Mouse (Mus musculus) lung, postnatal 14 days (tissue): ENCODE results near the gene Mylpf.
"Not testable (repeated sequence)": the region's sequence is repeated elsewhere in the genome, so short reads cannot be mapped to it uniquely, and the experiment has no call there.

ENCODE experiments used
- DNase-seq: peaks from one replicate; pipeline ENCODE4 v3.0.0; 2021

The Mylpf gene

GRCm38 (mm10) chr7:127208553-127209438 lies at the start of gene Mylpf:
Mylpf (plus strand) TSS chr7:127208890.
- DNase-seq: peak; percentile 95

- DNase-seq: peak; percentile 14
These were observed 46.1 kb upstream of the Mylpf start for GRCm38 (mm10) chr7:127162546-127162945.

GRCm38 (mm10) chr7:127164002-127164401 lies 44.7 kb upstream of the Mylpf start:
- DNase-seq: no peak

- no peak for DNase-seq
These were observed 42.8 kb upstream of the Mylpf start for GRCm38 (mm10) chr7:127165607-127166493.

GRCm38 (mm10) chr7:127166501-127166900 lies 42.2 kb upstream of the Mylpf start:
- no peak for DNase-seq

GRCm38 (mm10) chr7:127176937-127177336 lies 31.8 kb upstream of the Mylpf start:
- DNase-seq: no peak

GRCm38 (mm10) chr7:127180783-127181182 lies 27.9 kb upstream of the Mylpf start:
- DNase-seq: no peak

GRCm38 (mm10) chr7:127181724-127182123 lies 27.0 kb upstream of the Mylpf start:
- not testable (repeated sequence) for DNase-seq

GRCm38 (mm10) chr7:127183345-127183744 lies 25.3 kb upstream of the Mylpf start:
- DNase-seq: no peak

- no peak for DNase-seq
These were observed 24.9 kb upstream of the Mylpf start for GRCm38 (mm10) chr7:127183828-127184227.

GRCm38 (mm10) chr7:127184720-127185119 lies 24.0 kb upstream of the Mylpf start:
- no peak for DNase-seq

- peak; percentile 8 for DNase-seq
These were observed 23.1 kb upstream of the Mylpf start for GRCm38 (mm10) chr7:127185601-127186000.

- DNase-seq: no peak
These were observed 21.3 kb upstream of the Mylpf start for GRCm38 (mm10) chr7:127187351-127187750.

- DNase-seq: no peak
These were observed 20.1 kb upstream of the Mylpf start for GRCm38 (mm10) chr7:127188305-127189276.

- DNase-seq: no peak
These were observed 18.0 kb upstream of the Mylpf start for GRCm38 (mm10) chr7:127190672-127191071.

- no peak for DNase-seq
These were observed 15.7 kb upstream of the Mylpf start for GRCm38 (mm10) chr7:127192989-127193388.

GRCm38 (mm10) chr7:127194011-127194632 lies 14.6 kb upstream of the Mylpf start:
- no peak for DNase-seq

GRCm38 (mm10) chr7:127194633-127195029 lies 14.1 kb upstream of the Mylpf start:
- no peak for DNase-seq

GRCm38 (mm10) chr7:127195544-127196295 lies 13.0 kb upstream of the Mylpf start, which contains the start of gene Cd2bp2:
Cd2bp2 (minus strand) TSS chr7:127196050.
- peak; percentile 95 for DNase-seq

GRCm38 (mm10) chr7:127196484-127196883 lies 12.2 kb upstream of the Mylpf start:
- DNase-seq: no peak

GRCm38 (mm10) chr7:127206606-127207005 lies 2.1 kb upstream of the Mylpf start:
- no peak for DNase-seq
